Mouse (Mus musculus) frontal cortex, postnatal 25 days (tissue): Measurements from ENCODE around the gene Gm5916.

Source experiments
- DNase-seq, 2 experiments: peaks; one replicate each; pipeline ENCODE4 v3.0.0; 2022; ENCODE audit warnings: low spot score in 2 of 2

Gene Gm5916

GRCm38 (mm10) chr9:36128679-36129078 lies at the start of gene Gm5916:
TSS of gene Gm5916 (minus strand) at chr9:36128779.
- DNase-seq, result no peak
